Mouse (Mus musculus) v-Abl transformed pro-B cells (cell line): ENCODE data around the gene Mymk.

ENCODE experiments used
- in situ Hi-C, 2 experiments: fragments of 400-800 bp; cut with MboI; formaldehyde crosslinking; loops; one replicate each; pipeline ENCODE4 v1.15.1; 2025; ENCODE audit not compliant: unreplicated experiment in 2 of 2

Gene Mymk

DNA sequence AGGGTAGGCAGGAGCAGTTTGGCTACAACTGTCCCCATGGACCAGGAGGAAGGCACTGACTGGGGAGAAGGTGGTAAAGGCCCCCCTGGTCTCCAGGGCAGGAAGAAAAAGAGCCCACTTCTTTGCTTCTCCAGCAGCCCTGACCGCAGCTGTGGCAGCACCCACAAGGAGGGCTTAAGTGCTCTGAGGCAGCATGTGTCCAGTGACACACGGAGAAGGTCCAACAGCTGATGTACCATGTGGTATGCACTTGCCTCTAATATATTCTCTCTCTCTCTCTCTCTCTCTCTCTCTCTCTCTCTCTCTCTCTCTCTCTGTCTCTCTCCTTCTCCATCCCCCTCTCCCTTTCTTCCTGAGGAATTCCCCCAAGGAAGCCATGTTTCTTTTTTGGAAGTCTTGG lies at the start of gene Mymk:
Mymk (minus strand) TSS at position 202 of the 400 bp plus-strand sequence.
- in situ Hi-C loops = loop anchor here in 1 of 2 experiments (10.0 kb wide), 1 partner anchor 693 kb away; no protein-coding TSS in a partner anchor

DNA sequence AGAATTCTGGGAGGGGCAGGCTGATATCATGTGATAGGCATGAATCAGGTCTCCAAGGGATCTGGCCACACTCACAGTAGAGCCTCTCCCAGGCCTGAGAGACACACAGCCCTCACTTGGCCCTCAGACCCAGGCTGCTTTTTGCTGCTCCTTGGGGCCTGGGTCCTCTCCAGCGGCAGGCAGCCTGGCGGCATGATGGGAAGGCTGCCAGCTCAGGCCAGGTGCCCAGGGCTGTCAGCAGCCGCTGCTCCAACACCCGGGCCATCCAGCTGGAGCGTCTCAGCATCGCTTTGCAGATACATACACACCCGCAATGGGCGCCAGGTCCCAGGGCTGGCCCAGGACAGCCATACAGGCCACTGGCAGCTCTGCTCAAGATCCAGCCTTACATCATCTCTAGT lies 48.3 kb upstream of the Mymk start:
- in situ Hi-C loops = loop anchor here (5.0 to 10.0 kb wide), 2 partner anchors 43 to 115 kb away; partner anchors contain the start of gene Adamtsl2 (in 2 of the 2)

DNA sequence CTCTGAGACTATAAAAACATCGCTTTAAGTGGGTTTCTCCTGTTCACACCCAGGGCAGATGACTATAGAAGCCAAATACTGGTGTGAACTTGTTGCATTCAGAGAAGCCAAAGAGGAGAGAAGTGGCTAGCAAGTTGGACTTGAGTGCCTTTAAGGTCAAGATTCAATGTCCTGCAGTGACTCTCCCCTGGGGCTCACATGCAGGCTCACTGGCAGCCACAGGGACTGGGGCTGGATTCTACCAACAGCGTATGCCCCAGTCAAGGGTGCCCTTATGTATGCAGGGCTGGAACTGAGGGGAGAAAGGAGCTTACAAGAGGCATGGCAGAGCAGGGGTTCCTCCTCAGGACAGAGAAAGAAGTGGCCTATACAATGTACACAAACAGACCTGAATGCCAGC lies 47.8 kb upstream of the Mymk start:
- in situ Hi-C loops = loop anchor here (5.0 to 10.0 kb wide), 2 partner anchors 42 to 115 kb away; partner anchors contain the start of gene Adamtsl2 (in 2 of the 2)

GRCm38 (mm10) chr2:27118452-27118851 lies 46.5 kb upstream of the Mymk start:
- in situ Hi-C loops = no loop called here

DNA sequence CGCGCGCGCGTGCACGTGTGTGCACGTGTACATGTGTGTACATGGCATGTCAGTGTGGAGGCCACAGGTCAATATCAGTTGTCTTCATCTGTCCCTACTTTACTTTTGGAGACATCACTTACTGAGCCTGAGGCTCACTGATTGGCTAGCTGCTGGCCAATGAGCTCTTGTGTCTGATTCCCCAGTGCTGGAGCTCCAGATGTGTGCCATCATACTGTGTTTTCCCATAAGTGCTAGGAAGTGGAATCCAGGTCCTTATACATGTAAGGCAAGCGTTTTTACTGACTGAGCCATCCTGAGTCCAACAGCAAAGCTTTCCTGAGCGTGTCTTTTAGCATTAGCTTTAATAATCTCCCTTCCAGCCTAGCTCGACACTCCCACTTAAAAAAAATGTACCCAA lies 42.2 kb upstream of the Mymk start:
- in situ Hi-C loops = no loop called here

DNA sequence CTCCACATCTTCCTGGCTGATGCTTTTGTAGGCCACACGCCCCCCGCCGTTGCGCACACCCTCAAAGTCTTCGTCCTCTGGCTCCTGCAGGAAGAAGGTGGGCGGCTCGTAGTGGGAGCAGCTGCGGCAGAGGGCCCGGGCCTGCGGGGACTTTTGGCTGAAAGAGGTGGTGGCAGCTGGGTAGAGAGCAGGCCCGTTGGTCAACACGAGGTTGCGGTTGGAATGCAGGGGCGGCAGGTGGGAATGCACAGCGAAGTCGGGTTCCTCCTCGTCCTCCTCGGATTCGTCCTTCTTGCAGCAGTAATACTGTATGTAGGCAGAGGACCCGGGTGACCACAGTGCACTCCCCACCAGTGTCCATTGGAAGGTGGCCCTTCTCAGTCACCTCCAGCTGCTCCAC lies 40.6 kb upstream of the Mymk start:
- in situ Hi-C loops = no loop called here

DNA sequence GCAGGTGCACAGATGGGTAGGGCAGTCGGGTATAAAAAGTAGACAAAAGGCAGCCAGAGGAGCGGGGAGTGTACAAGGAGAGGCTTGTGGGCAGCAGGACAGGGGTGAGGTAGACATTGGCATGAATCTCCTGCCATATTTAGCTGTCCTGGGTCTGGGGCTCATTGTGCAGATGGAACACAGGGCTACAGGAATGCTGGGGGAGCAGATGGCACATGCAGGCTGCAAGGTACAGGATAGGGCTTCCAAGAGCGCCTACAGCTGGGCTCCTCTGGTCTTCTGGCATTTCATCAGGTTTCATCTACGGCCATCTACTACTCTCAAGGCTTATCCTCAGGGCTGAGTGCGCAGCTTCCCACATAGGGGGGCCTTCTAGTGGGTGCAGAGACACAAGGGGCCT lies 37.1 kb upstream of the Mymk start:
- in situ Hi-C loops = no loop called here

GRCm38 (mm10) chr2:27108144-27108543 lies 36.2 kb upstream of the Mymk start:
- in situ Hi-C loops = no loop called here

GRCm38 (mm10) chr2:27106816-27107215 lies 34.8 kb upstream of the Mymk start:
- in situ Hi-C loops = no loop called here

GRCm38 (mm10) chr2:27103554-27103953 lies 31.6 kb upstream of the Mymk start:
- in situ Hi-C loops = no loop called here

- in situ Hi-C loops = no loop called here
Measured at GRCm38 (mm10) chr2:27097776-27098175, 25.8 kb upstream of the Mymk start.

DNA sequence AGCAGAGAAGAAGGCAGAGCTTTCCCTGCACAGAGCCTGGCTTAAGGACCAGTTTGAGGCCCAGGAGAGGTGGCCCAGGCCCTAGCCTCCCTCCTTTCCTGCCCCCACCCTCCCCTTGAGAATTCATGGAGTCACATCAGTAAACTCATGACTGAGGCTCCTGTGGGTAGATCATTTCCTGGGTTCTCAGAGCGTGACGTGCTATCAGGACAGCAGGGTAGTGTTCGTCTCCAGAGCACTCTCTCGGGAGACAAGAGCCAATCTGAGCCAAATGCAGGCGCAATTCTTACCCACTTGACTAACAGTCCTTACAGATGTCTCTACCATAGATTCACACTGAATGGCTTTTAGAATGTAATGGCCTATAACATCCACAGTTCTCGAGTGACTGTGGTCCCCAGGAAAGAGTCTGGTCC lies 25.3 kb upstream of the Mymk start:
- in situ Hi-C loops = no loop called here

DNA sequence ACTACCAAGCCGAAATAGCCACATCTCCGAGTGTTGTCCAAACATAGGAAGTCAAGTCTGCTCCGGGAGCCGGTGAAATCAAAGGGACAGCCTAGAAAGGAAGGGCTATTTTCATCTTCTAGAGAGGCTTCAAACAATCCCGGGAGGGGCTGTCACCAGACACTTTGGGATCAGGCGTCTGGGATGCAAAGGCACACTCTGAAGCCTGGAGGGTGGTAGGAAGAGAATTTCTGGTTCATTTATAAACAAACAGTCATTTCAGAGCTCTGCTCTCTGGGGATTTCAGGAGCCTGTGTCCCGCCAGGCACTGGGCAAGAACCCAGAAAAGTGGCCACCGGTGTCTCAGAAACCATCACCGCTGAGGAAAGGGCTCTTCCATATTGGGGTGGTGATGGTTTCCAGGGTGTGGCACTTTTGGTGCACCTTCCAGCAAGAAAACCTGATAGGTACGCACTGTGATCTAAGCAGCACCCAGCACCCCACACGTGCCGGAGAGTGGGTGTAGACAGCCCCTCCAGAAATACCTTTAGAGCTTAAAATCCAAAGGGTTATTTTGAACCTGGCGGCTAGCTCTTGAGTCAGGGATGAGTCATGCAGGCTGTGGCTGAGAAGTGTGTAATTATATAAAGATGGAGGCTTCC lies 24.5 kb upstream of the Mymk start:
- in situ Hi-C loops = no loop called here

DNA sequence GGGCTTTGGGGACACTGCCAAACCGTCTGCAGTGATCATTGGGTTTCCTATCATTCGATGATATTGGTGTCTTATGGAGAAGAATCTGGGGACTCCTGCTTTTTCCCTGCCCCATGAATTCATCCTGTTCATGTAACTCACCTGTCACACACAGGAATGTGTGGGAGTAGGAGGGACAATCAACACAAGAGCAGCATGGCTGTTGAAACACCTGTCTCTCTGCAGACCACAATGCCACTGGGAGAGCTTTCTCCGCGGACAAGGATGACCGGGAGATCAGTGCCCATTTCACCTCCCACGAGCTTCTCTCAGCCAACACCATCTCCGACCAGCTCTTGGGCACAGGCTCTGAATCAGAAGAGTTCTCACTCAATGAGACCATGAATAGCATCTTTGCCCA lies 23.2 kb upstream of the Mymk start:
- in situ Hi-C loops = no loop called here

GRCm38 (mm10) chr2:27089238-27089637 lies 17.3 kb upstream of the Mymk start:
- in situ Hi-C loops = no loop called here

- in situ Hi-C loops = no loop called here
Measured at GRCm38 (mm10) chr2:27088700-27089099, 16.7 kb upstream of the Mymk start.

GRCm38 (mm10) chr2:27088071-27088644 lies 16.2 kb upstream of the Mymk start:
- in situ Hi-C loops = no loop called here

- in situ Hi-C loops = no loop called here
Measured at GRCm38 (mm10) chr2:27087581-27087980, 15.6 kb upstream of the Mymk start.

GRCm38 (mm10) chr2:27086483-27087010 lies 14.6 kb upstream of the Mymk start:
- in situ Hi-C loops = no loop called here

GRCm38 (mm10) chr2:27085801-27086200 lies 13.8 kb upstream of the Mymk start:
- in situ Hi-C loops = no loop called here

GRCm38 (mm10) chr2:27084963-27085362 lies 13.0 kb upstream of the Mymk start:
- in situ Hi-C loops = no loop called here
